Mouse (Mus musculus): ENCODE measurements around the gene Pecam1. TPM values are rescaled to one million over a fixed set of nuclear protein-coding genes. Genes with fewer than 3 reads are reported as not detected.

The Pecam1 gene
- total RNA-seq (2023): 1 to 10 TPM; 8.9 to 9.5 TPM

GRCm38 (mm10) chr11:106750121-106750751 is at the start of gene Pecam1:
Gene Pecam1, minus strand, starts transcription at chr11:106750628.

DNA sequence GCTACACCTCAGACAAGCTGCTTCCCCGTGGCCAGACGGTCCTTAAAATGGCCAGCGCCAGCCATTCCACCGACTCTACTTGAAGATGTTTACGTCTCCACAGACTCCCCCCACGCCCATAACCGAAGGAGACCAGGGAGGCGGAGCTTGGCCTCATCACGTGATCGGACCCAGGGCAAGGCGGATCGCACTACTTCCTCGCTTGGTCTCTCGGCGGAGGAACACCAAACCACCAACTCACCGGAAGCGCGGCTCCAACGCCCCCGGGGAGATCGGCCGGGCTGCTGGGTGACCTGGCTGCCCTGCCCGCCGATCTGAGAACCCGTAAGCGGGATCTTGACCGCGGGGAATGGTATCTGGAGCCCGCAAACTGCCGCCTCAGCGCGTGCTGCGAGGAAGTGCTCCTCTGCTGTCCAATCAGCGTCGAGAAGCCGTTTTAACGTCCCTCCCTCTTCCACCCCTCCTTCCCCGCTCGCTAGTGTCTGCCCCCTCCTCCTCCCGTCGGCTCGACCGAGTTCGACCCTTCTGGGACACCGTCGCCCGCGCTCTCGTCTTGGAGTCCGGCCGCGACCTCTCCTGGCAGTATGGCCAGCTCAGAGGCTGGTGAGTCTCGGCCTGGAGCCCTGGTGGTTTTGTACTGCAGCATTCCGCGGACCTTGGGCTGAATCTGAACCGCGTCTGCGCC is 38.5 kb upstream of the Pecam1 start, which contains the start of the genes Ddx5 and Cep95:
Ddx5 (minus strand) TSS at position 411 of the 685 bp plus-strand sequence.
Cep95 (plus strand) TSS at position 478 of the 685 bp plus-strand sequence.

DNA sequence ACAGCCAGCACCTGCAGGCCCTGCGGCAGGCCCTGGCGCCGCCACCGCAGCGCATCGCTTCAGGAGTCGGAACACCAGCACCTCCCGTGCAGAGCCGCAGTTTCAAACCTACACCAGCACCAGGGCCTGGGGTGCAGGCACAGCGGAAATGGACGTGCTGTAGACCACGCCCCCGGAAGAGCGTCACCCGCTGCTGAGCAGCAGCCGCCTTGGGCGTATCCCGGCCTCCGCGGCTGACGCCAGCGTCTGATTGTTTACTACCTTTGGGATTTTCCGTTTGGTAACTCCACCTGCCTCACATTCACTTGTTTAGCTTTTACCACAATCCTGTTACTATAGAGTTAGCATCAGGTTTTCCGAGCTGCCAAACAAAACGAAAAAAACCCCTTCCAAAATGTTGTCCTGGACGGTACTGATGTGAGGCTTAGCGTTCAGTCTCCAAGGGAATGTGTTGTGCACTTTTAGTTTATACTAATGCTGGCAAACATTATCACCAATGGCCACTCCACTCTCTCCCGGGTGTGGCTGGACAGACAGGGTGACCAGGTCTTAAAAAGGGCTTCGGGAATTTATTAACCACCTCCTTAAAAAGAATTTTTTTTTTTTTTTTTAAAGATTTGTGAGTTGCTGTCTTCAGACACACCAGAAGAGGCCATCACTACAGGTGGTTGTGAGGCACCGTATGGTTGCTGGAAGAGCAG is 29.1 kb upstream of the Pecam1 start, which contains the start of gene Polg2:
Polg2 (minus strand) TSS at position 150 of the 701 bp plus-strand sequence.

DNA sequence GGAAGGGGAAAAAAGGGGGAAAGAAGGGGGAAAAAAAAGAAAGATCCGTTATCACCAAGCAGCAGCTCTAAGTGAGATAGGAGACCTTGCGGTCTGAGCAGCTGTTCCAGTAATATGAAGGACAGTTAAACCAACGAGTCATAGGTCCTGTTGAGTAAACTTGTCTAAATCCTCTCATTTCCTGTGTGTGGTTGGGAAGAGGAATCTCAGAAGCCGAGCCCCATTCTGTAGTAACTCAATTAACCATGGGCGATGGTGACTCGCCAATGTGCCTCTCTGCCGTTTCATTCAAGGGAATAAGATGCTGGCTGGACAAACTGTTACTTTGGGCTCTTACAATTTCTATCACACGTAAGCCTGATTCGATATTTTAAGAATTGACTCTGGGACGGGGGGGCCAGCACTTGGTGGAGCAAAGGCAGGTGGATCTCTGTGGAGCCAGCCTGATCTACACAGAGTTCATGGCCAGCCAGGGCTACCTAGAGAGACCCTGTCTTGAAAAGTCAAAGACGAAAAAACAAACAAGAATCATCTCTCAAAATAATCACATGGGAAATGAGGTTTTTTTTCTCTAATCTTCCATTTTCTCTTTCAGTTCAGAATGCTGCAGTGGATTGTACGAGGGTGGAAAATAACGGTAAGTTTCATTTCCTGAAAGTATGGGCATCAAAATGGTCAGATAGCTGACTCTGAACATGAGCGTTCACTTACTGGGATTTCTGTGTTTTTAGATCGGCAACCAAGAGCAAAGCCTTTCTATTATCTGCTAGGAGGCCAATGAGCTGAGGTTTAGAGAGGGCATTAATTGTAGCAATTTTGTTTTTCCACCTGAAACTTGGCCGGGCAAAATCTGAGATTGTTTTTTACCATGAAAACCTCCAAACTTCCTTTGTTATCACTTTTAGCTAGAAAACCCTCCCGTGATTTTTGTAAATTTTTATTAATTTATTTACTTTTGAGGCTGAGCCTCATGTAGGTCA is 901 bp upstream of the Pecam1 start, which contains the start of gene Milr1:
Milr1 (plus strand) TSS at position 188 of the 980 bp plus-strand sequence.

GRCm38 (mm10) chr11:106612961-106613637 is 137.3 kb downstream of the Pecam1 start, which contains the start of gene Tex2:
Gene Tex2, minus strand, starts transcription at chr11:106613423.

Other genes with a start within 250 kb of the Pecam1 start
- 10 to 100 TPM; 39.3 to 44.2 TPM for gene Tex2, start 137.2 kb downstream of the Pecam1 start, total RNA-seq (2023)
- gene Milr1, start 598 bp upstream of the Pecam1 start, total RNA-seq (2023): 100 to 1,000 TPM in 1 of 2 experiments, 10 to 100 TPM in 1; 97.5 to 106 TPM
- gene Polg2, start 28.9 kb upstream of the Pecam1 start, total RNA-seq (2023): 10 to 100 TPM; 23.9 to 42.3 TPM
- 1,000 to 10,000 TPM; 1,714 to 1,967 TPM for gene Ddx5, start 38.6 kb upstream of the Pecam1 start, total RNA-seq (2023)
- 10 to 100 TPM; 16.8 to 18.4 TPM for gene Cep95, start 38.6 kb upstream of the Pecam1 start, total RNA-seq (2023)
- 10 to 100 TPM; 29.0 to 35.0 TPM for gene Smurf2, start 170.1 kb upstream of the Pecam1 start, total RNA-seq (2023)
- 100 to 1,000 TPM; 134 to 140 TPM for gene Kpna2, start 248.9 kb upstream of the Pecam1 start, total RNA-seq (2023)